Mouse (Mus musculus) retina, postnatal 7 days (tissue): ENCODE data around the gene Sgca.

Experiments used
- DNase-seq: peaks from one replicate; pipeline ENCODE4 v3.0.0-alpha.2; 2012; ENCODE audit warnings: low read depth, low spot score

Sgca gene

DNA sequence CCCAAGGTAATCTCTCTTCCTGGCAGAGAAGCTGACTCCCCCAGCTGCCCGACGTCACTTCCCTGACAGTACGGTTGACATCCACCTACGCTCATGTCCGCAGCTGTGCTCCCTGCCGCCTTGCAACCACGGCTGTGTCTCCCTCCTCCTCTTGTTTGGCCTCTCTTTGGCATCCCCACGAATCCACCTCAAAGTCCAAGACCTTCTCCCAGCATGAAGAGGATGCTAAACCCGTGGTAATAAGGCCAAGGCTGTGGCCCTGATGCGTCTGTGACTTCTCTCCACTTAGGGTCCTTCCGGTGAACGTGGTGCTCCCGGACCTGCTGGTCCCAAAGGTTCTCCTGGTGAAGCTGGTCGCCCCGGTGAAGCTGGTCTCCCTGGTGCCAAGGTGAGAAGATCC is 33.1 kb downstream of the Sgca start:
- no peak for DNase-seq

GRCm38 (mm10) chr11:94942282-94943023 is 33.7 kb downstream of the Sgca start:
- DNase-seq, result peak; percentile 21

GRCm38 (mm10) chr11:94941776-94942175 is 34.4 kb downstream of the Sgca start:
- DNase-seq, result no peak

DNA sequence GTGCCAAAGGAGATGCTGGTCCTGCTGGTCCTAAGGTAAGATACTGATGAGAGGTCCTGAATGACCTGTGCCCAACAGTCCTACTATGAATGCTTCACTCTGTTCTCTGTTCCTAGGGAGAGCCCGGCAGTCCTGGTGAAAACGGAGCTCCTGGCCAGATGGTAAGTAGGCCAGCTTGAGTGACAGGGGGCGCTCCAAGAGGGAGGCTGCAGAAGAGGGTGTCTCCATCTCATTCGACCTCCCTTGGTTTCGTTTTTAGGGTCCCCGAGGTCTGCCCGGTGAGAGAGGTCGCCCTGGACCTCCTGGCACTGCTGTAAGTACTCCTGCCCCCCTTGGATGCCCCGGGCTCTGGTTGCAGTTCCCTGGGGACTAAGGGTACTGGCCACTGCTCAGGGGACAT is 35.0 kb downstream of the Sgca start:
- no peak for DNase-seq

DNA sequence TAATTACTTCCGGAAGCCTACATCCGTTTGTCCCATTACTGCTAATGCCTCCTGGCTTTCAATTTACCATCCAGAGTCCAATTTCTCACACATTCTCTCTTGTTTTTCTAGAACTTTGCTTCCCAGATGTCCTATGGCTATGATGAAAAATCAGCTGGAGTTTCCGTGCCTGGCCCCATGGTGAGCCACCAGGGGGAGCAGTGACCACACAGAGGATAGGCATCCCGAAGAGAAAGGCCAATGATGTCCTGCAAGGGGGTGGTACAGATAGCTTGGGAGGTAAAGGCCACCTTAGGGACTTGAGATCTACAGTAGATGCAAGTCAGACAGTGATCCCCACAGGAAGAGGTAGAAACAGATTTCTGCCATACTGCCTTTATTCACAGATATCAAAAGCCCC is 36.8 kb downstream of the Sgca start:
- peak; percentile 64 for DNase-seq

DNA sequence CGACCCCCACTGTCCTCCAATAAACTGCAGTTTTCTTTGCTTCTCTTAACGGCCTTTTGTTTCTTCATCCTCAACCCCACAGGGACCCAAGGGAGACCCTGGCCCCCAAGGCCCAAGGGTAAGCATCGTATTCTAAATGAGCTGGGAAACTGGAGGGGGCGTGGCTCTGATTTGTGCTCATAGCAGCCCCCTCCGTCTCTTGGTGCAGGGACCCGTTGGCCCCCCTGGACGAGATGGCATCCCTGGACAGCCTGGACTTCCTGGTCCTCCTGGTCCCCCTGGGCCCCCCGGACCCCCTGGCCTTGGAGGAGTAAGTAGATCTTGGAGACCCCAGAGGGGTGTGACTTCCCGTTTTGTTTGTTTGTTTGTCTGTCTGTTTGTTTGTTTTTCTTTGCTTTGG is 37.8 kb downstream of the Sgca start:
- DNase-seq, result no peak

- DNase-seq, result no peak
Measured at GRCm38 (mm10) chr11:94937787-94938186, 38.3 kb downstream of the Sgca start.

- no peak for DNase-seq
Measured at GRCm38 (mm10) chr11:94937335-94937781, 38.8 kb downstream of the Sgca start.

- DNase-seq, result peak; percentile 75
Measured at GRCm38 (mm10) chr11:94936851-94937295, 39.3 kb downstream of the Sgca start.

GRCm38 (mm10) chr11:94936045-94936444 is 40.1 kb downstream of the Sgca start, which contains the start of gene Col1a1:
TSS of gene Col1a1 (plus strand) at chr11:94936224.
- DNase-seq, result no peak

GRCm38 (mm10) chr11:94934526-94934925 is 41.6 kb downstream of the Sgca start:
- DNase-seq, result no peak

DNA sequence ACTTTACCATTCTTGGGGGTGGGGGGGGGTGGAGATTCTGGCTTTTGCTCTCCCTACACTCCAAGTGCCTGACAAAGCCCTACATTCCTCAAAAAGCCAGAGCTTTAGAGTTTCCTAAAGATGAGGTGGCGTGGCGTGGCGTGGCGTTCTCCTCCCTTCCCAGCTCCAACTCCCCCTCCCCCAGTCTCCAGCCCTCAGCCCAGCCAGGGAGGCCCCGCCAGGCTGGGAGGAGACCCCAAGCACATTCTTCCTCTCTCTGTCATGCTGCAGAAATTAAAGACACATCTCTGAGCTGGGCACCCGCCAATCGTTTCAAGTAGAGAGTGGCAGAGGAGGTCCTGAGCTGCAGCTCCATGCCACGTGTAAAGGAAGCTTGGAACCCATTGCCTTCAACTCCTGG is 42.5 kb downstream of the Sgca start:
- DNase-seq, result no peak

DNA sequence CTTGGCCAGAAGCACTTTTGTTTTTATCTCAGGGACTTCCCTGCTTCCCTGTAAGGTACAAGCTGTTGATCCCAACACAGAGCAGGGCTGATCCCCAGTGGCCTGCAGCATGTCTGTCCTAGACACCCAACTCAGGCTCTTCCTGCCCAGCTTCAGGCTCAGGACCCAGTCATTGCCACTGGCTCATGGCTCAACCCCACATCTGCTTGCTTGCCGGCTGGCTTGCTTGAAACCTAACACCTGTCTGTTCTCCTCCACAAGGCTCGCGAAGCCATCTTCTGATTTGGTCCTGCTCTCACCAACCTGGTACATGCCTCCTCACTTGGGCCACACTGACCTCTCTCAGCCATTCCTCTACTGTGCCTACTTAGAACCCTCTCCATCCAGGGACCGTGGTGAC is 46.0 kb downstream of the Sgca start:
- DNase-seq, result no peak

DNA sequence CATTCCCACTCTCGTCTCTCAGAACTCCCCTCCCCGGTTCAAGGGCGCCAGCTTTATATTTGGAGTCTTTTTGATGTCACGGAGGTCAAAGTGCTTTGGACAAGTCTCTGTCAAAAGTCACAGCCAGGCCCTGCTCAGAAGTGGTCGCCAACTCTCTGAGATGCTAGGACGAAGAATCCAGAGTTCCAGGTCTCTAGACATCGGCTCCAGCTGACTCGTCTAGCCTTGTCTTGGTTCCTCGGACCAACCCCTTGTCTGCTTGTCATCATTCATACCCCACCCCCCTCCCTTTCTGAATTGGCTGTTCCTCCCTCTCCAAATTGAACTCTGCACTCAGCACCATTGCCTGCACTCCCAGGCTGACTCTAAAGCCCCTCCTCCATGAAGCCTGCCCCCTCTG is 46.5 kb downstream of the Sgca start:
- DNase-seq, result no peak

DNA sequence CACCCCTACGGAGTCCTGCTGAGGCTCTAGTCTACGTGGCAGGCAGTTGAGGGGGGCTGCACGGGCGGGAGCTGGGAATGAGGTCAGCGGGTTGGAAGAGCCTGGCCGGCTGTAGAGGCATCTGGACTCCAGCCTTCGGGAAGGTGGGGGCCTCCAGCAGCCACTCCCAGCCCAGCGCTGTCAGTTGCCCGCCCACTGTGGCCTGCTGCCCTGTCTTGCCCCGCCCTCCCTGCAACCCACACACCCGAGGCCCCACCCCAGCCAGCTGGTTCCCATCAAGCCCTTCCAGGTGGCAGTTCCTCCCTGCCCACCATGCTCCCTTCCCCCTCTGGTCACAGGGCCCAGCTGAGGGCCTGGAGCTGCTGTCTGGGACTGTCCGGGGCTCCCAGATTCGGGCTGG is 47.3 kb downstream of the Sgca start:
- peak; percentile 59 for DNase-seq

DNA sequence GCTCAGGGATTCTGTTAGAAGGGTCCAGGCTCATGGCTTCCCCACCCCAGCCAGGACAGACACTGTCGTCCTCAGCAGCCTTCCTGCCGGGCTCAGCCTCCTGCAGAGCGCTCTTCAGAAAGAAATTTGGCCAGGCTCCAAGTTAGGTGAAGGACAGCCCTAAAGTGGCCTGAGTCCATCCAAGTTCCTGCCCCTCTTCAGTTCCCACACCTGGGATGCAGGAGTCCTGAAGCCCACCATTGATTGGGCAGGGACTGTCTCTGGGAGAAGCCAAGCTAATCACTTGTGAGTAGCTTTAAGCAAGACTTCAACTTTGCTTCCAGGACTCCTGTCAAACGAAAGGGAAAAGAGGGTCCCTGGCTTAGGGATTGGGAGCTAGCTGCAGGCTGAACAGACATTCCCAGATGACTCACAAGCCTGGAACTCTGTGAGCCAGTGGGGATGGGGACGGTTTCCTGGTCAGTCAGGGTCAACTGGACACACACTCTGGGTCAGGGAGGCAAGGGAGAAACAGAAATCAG is 48.3 kb downstream of the Sgca start:
- no peak for DNase-seq

- no peak for DNase-seq
Measured at GRCm38 (mm10) chr11:94926431-94926830, 49.7 kb downstream of the Sgca start.

DNA sequence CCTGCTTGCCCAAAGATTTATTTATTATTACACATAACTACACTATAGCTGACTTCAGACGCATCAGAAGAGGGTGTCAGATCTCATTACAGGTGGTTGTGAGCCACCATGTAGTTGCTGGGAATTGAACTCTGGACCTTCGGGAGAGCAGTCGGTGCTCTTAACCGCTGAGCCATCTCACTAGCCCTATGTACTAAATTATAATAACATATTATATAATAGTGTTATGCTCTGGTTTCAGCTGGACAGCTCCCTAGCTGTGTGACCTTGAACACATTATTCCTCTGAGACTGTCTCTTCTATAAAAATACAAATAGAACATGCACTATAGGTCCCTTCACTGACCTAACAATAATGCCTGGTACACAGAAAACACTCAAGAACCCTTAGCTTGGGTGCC is 51.1 kb downstream of the Sgca start:
- no peak for DNase-seq

DNA sequence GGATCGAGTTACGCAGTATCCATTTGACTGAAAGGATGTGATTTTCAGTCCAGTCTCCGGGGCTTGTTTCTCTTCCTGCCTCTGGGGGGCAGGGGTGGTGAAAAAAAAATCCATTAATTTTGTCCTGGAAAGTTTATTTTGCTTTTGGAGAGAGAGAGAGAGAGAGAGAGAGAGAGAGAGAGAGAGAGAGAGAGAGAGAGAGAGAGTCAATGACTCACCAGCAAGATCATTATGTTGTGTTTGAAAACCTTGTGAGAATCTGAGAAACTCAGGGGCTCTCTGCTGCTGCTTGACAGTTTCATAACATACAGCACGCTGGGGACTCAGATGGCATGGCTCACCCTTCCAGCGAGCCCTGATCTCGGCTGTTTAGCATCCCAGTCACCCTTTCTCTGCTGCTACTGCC is 55.1 kb downstream of the Sgca start:
- no peak for DNase-seq

- DNase-seq, result no peak
Measured at GRCm38 (mm10) chr11:94917717-94918116, 58.4 kb downstream of the Sgca start.

GRCm38 (mm10) chr11:94916477-94916876 is 59.6 kb downstream of the Sgca start:
- no peak for DNase-seq

DNA sequence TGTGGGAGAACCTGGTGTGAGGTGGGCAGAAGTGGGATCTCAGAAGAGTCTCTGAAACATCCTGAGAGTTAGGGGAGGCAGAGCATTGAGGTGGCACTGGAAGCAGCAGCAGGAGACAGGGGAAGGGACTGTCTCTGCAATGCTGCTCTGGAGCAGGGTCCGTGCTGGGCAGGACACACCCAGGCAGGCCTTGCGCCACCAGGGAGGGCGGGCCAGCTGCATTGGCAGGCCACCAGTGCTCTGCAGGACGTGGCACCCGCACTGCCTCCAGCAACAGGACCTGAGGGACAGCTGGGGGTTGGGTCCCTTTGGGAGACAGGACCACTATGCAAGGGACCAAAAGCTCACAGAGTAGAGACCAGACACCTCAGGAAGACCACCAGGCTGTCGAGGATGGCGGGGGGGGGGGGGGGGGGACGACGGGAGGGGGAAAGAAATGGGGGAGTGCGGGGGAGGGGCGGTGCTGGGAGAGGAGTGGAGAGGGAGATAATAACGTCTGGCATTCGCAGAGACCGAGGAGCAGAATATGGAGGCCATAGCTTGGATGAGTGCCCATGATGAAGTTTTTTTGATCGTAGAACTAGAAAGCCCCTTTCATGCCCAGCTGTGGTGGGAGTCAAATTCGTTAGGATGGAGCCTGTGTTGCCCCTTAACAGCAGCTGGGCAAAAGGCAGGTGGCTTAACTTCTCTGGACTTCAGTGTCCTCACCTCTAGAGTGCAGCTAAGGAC is 60.3 kb downstream of the Sgca start:
- no peak for DNase-seq
